Mouse (Mus musculus) urinary bladder, adult 18-20 months (tissue): ENCODE measurements around the gene Ankrd42.

Experiments
- DNase-seq, 2 experiments: peaks; one replicate each; pipeline ENCODE4 v3.0.0; 2022; ENCODE audit warnings: low spot score in 2 of 2, mixed read lengths in 2 of 2

The Ankrd42 gene

GRCm38 (mm10) chr7:92580491-92581207, 56.3 kb downstream of the Ankrd42 start:
- DNase-seq, result no peak

DNA sequence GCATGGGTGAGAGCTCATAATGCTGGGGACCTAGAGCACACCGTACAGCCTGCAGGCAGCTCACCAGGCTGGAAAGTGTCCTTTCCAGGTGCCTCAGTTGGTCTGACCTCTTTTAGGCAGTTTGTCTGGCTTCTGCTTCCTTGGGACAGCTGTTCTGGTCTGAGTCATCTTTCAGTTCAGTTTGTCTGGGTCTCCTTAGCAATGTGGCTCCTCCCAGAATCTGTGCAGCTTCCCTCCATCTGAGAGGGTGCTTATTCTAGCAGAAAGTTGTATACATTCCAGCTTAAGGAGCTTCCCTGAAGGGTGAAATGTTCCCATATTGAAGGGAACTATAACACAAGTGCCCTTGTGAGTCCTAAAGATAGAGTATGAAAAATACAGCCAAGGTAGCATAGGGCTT, 70.2 kb downstream of the Ankrd42 start:
- DNase-seq, result no peak

GRCm38 (mm10) chr7:92560986-92561876, 75.7 kb downstream of the Ankrd42 start, which contains the start of gene Ccdc90b:
TSS of gene Ccdc90b (plus strand) at chr7:92561149.
- DNase-seq, result peak; percentile 81 to 92

- no peak for DNase-seq
Observed at GRCm38 (mm10) chr7:92558744-92559143, 78.2 kb downstream of the Ankrd42 start.

GRCm38 (mm10) chr7:92550990-92551392, 86.0 kb downstream of the Ankrd42 start:
- DNase-seq, result no peak

GRCm38 (mm10) chr7:92550248-92550989, 86.5 kb downstream of the Ankrd42 start:
- DNase-seq, result no peak

- no peak for DNase-seq
Observed at GRCm38 (mm10) chr7:92546763-92547162, 90.2 kb downstream of the Ankrd42 start.

GRCm38 (mm10) chr7:92532351-92533036, 104.4 kb downstream of the Ankrd42 start:
- DNase-seq, result no peak
